Mouse (Mus musculus) intestine, embryonic 15.5 days (tissue): ENCODE results near the gene Tnrc18. TPM values are rescaled to one million over a fixed set of nuclear protein-coding genes. Genes with fewer than 3 reads are reported as not detected.
A peak's percentile ranks its signal among the peaks of the same experiment; 100 is the strongest.

Source experiments
- ATAC-seq: fragments of 200-750 bp; cut with Nextera tagmentation; 2 replicates; pipeline ENCODE4 v1.8.0; 2017; ENCODE audit warnings: moderate TSS enrichment, moderate library complexity
- H3K27ac ChIP-seq: fragments of 300-500 bp; sonication (generic); 2 replicates; pipeline ENCODE4 v1.5.1; 2015; ENCODE audit warnings: mild to moderate bottlenecking, inconsistent platforms
- H3K27me3 ChIP-seq: fragments of 300-500 bp; sonication (generic); replicated peaks from 2 replicates; pipeline ENCODE4 v1.6.1; 2015; ENCODE audit warnings: inconsistent platforms
- H3K36me3 ChIP-seq: fragments of 300-500 bp; sonication (generic); 2 replicates; pipeline ENCODE4 v1.6.1; 2015; ENCODE audit warnings: inconsistent platforms
- H3K4me1 ChIP-seq: fragments of 300-500 bp; sonication (generic); replicated peaks from 2 replicates; pipeline ENCODE4 v1.6.1; 2015; ENCODE audit warnings: inconsistent platforms
- H3K4me2 ChIP-seq: fragments of 300-500 bp; sonication (generic); replicated peaks from 2 replicates; pipeline ENCODE4 v1.6.1; 2015; ENCODE audit warnings: mild to moderate bottlenecking, inconsistent platforms
- H3K4me3 ChIP-seq: fragments of 300-500 bp; sonication (generic); replicated peaks from 2 replicates; pipeline ENCODE4 v1.5.1; 2015; ENCODE audit warnings: inconsistent platforms
- H3K9ac ChIP-seq: fragments of 300-500 bp; sonication (generic); 2 replicates; pipeline ENCODE4 v1.6.1; 2015; ENCODE audit warnings: inconsistent platforms
- H3K9me3 ChIP-seq: fragments of 300-500 bp; sonication (generic); 2 replicates; pipeline ENCODE4 v1.6.1; 2016; ENCODE audit warnings: inconsistent platforms
- whole genome bisulfite sequencing: fragments of 180-500 bp; shearing (Covaris S2); methylation state at CpG from one replicate; pipeline ENCODE4 v1.1.7; 2015; 5-methylcytosine and 5-hydroxymethylcytosine counted together
- polyA plus RNA-seq: library from polyadenylated mRNA; unstranded; fragments of >200 nt; fragmentation: Nextera tagmentation; extraction: Ambion mirVana; gene quantifications from 2 replicates; pipeline ENCODE4 v1.2.1, GENCODE M21; 2015

Gene Tnrc18
- polyA plus RNA-seq, 1 experiment from 2014 or later = 19.5 TPM

DNA sequence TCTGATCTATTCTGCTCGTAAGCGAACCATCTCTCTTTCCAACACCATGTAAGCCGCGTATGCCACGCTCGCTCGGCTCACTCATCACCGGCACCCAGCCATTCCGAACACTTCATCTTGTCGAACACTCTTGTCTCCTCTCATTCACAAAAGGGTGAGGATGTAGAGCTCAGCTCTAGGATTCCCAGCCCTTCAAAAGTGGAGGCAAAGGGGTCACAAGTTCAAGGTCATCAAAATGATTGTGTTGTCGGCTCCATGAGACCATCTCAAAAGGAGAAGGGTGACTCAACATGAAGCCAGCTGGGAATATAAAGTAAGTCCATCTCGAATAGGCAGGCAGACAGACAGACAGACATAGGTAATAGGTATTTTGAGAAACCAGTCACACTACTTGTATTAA lies 19.3 kb downstream of the Tnrc18 start:
- ATAC-seq = no peak
- H3K9ac ChIP-seq = no peak overlapping the region
- 87% methylated on average over 12 of the region's 12 CpGs for WGBS
- H3K36me3 ChIP-seq = no peaks in the 10 kb centered on the region
- H3K4me3 ChIP-seq = no peak overlapping the region
- peaks cover 41% of the 10 kb centered on the region for H3K4me1 ChIP-seq
- H3K27me3 ChIP-seq = no peaks in the 10 kb centered on the region
- H3K4me2 ChIP-seq = no peak overlapping the region
- H3K27ac ChIP-seq = no peak overlapping the region
- H3K9me3 ChIP-seq = no peaks in the 10 kb centered on the region

DNA sequence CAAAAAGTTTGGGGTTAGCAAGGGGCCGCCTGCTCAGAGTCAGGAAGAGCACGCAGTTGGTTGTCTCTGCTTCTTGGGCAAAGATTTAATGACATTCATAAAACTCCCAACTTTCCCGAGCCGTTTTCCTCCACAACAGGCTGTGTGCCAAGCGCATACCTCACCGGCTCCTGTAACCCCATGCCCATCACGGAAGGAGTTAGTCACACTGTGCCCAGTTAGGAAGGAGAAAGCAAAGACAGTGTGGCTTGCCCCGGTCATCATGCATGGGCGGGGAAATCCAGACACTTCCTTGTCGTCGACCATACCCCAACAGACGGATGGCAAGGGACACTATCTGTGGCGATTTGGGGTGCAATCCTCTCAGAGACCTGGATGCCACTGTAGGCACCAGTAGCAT lies 19.8 kb downstream of the Tnrc18 start:
- H3K27ac ChIP-seq = peak overlapping the region; percentile 36; the same call in 1 of the 2 replicates
- WGBS = 74% methylated on average over 13 of the region's 13 CpGs
- H3K9ac ChIP-seq = no peak overlapping the region

DNA sequence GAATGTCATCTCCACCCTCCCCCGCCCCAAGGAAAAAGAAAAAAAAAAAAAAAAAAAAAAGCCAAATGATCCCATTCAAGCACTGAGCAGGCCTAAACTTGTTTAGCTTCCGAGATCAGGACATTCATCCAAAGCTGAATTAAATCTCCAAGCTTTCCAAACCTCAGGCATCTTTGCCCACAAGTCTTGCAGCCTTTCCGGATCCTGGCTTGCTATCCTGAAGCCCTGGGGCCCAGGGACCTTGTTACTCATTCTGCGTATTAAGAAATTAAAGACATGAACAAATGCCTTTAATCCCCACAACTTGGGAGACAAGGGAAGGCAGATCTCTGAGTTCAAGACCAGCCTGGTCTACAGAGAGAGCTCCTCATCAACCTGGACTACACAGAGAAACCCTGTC lies 20.5 kb downstream of the Tnrc18 start:
- Histone ChIP-seq H3K27ac (no peak overlapping the region), H3K9me3 (no peaks in the 10 kb centered on the region), H3K27me3 (no peaks in the 10 kb centered on the region), H3K9ac (no peak overlapping the region), H3K4me3 (no peak overlapping the region), H3K4me1 (peaks cover 31% of the 10 kb centered on the region), H3K36me3 (no peaks in the 10 kb centered on the region), H3K4me2 (no peak overlapping the region)
- 86% methylated on average over 4 of the region's 4 CpGs for whole genome bisulfite sequencing
- no peak for ATAC-seq

More for the DNA sequence above, 19.8 kb downstream of the Tnrc18 start:
- Histone ChIP-seq H3K9me3 (no peaks in the 10 kb centered on the region), H3K4me2 (no peak overlapping the region), H3K4me1 (peaks cover 37% of the 10 kb centered on the region), H3K36me3 (no peaks in the 10 kb centered on the region), H3K4me3 (no peak overlapping the region), H3K27me3 (no peaks in the 10 kb centered on the region)
- no peak for ATAC-seq

DNA sequence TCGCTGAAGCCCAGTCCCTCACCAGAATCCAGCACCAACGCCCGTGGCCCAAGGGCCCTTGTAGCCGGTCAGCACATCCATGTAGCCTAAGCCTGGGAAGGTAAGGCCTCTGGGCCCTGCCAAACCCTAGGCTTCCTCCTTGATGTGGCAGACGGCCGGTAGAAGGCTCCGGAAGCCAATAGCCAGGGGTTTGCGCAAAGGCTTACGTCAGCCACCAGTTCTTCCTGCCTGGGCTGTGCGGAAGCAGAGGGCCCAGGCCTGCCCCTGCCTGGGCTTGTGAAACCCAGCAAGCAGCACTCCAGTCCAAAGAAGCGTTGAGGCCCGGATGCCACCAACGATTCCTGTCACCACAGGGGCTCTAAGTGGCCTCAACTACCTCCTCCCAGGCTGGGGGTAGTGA lies 22.9 kb downstream of the Tnrc18 start:
- H3K27ac ChIP-seq = no peak overlapping the region; the same call in 1 of the 2 replicates
- WGBS = 78% methylated on average over 13 of the region's 13 CpGs
- no peaks in the 10 kb centered on the region for H3K27me3 ChIP-seq
- H3K4me3 ChIP-seq = no peak overlapping the region
- H3K4me1 ChIP-seq = peaks cover 16% of the 10 kb centered on the region
- no peak for ATAC-seq
- 0 out of 2 replicates have a peak overlapping the region, but pooled peaks have one; percentile 20 for H3K9ac ChIP-seq
- H3K4me2 ChIP-seq = no peak overlapping the region
- H3K36me3 ChIP-seq = peaks cover 4% of the 10 kb centered on the region
- H3K9me3 ChIP-seq = no peaks in the 10 kb centered on the region

DNA sequence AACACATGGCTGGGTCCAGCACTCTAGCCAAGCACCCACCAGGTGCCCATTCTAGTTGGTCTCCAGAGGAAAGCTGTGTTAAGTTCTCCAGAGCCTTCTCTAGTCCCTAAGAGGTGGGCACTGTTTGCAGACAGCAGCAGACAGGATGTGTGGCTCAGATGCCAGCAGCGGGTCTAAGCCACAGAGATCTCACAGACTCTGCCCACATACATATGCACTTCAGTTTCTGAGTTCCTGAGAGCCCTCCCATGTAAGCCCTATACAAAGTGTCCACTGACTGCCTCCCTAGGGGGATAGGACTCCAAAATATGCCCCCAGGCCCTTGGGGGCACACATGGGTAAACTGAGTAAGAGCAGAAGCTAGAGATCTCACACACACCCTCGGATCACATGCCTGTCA lies 23.3 kb downstream of the Tnrc18 start:
- H3K4me3 ChIP-seq = no peak overlapping the region
- ATAC-seq = no peak
- no peak overlapping the region for H3K4me2 ChIP-seq
- 0 out of 2 replicates have a peak overlapping the region, but pooled peaks have one; percentile 20 for H3K9ac ChIP-seq
- no peaks in the 10 kb centered on the region for H3K9me3 ChIP-seq
- no peaks in the 10 kb centered on the region for H3K27me3 ChIP-seq
- no peak overlapping the region for H3K27ac ChIP-seq
- peaks cover 8% of the 10 kb centered on the region for H3K36me3 ChIP-seq
- 80% methylated on average over 2 of the region's 2 CpGs for WGBS
- H3K4me1 ChIP-seq = peaks cover 15% of the 10 kb centered on the region

DNA sequence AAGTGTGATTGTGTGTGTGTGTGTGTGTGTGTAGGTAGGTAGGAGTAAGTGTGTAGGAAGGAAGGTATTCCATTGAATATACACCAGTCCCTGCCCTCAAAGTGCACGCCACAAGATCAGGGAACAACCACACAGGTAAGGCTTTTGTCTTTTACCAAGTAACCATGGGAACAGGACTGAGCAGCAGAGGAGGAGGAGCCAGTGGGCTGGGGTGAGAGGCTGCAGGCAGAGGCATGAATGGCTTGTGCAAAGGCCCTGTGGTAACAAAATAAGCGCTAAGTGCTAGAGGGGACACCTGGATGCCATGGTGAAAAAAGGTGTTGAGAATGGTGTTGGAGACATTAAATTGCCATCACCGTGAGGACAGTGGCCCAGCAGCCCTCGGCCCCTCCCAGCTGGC lies 24.9 kb downstream of the Tnrc18 start:
- H3K4me2 ChIP-seq = no peak overlapping the region
- H3K36me3 ChIP-seq = peaks cover 20% of the 10 kb centered on the region
- no peak overlapping the region for H3K4me3 ChIP-seq
- no peaks in the 10 kb centered on the region for H3K9me3 ChIP-seq
- H3K27ac ChIP-seq = no peak overlapping the region
- no peak for ATAC-seq
- 97% methylated on average over 4 of the region's 4 CpGs for WGBS
- peaks cover 11% of the 10 kb centered on the region for H3K4me1 ChIP-seq
- H3K27me3 ChIP-seq = no peaks in the 10 kb centered on the region
- H3K9ac ChIP-seq = no peak overlapping the region

DNA sequence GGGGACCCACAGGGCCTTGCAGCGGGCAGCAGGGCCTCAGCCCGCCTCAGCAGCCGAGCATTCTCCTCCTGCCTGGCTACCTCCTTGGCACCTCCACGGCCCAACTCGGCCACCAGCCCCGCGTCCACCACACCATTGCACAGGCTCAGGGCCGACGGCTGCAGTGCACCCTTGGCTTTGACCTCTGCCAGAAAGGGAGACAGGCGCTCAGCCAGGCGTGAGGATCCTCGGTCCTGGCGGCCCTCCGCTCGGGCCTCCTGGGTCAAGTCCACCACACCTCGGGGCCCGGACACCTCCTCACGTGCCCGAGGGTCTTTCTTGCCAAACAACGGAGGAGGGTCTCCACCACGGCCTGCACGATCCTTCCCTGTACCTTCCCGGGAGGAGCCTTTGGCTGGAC lies 29.2 kb downstream of the Tnrc18 start:
- H3K36me3 ChIP-seq = peaks cover 29% of the 10 kb centered on the region
- H3K9ac ChIP-seq = no peak overlapping the region
- no peak overlapping the region for H3K4me3 ChIP-seq
- no peaks in the 10 kb centered on the region for H3K27me3 ChIP-seq
- no peak for ATAC-seq
- no peak overlapping the region for H3K4me2 ChIP-seq
- H3K27ac ChIP-seq = no peak overlapping the region
- WGBS = 97% methylated on average over 23 of the region's 23 CpGs
- peaks cover 2% of the 10 kb centered on the region for H3K4me1 ChIP-seq
- no peaks in the 10 kb centered on the region for H3K9me3 ChIP-seq

DNA sequence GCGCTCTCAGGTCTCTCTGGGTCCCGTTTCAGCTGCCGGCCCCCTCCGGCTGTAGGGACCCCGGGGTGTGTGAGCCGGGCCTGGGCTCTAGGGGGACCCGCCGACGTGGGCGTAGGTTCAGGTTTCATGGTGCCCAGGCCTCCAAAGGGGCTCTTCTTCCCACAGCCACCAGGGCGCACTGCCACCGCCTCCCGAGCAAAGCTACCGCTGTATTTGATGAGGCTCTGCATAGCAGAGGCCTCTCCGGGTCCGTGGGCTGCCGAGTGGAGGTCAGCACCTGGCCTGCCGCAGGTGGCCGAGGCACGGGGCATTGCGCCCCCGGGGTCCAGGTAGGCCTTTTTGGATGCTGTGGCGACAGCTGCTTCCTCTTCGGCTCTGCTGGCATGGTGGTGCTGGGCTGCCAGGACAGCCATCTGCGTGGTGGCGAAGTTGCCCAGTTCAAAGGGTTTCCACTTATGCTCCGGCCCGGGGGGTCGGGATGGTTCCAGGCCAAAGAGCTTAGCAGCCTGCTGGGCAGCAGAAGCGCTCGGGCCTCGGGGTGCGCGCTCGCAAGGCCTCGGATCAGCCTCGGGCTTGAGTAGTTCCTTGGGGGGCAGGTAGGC lies 30.1 kb downstream of the Tnrc18 start:
- ATAC-seq = no peak

DNA sequence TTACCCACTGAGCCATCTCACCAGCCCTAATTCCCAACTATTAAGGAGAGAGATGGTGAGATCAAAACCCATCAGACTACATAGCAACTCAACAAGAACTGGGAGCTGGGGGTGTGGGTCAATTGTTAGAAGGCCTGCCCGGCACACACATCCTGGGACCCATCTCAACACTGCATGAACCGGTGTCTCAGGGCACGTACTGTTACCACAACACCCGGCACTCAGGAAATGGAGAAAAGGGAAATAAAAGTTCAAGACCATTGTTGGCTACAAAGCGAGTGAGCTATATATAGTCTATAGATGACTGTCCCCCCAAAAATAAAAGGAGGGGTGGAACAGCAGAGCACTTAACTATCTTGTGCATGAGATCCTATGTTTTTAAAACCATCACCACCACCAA lies 30.8 kb downstream of the Tnrc18 start:
- Histone ChIP-seq H3K9me3 (no peaks in the 10 kb centered on the region), H3K4me1 (peaks cover 10% of the 10 kb centered on the region), H3K9ac (no peak overlapping the region), H3K27ac (no peak overlapping the region), H3K36me3 (peaks cover 29% of the 10 kb centered on the region), H3K4me3 (no peak overlapping the region), H3K4me2 (no peak overlapping the region), H3K27me3 (no peaks in the 10 kb centered on the region)
- ATAC-seq = no peak
- 90% methylated on average over 5 of the region's 5 CpGs for WGBS

More for the DNA sequence above, 30.1 kb downstream of the Tnrc18 start:
- Histone ChIP-seq H3K4me1 (peaks cover 10% of the 10 kb centered on the region), H3K27me3 (no peaks in the 10 kb centered on the region), H3K9ac (no peak overlapping the region), H3K36me3 (peaks cover 29% of the 10 kb centered on the region), H3K9me3 (no peaks in the 10 kb centered on the region), H3K4me3 (no peak overlapping the region), H3K27ac (no peak overlapping the region), H3K4me2 (no peak overlapping the region)
- 89% methylated on average over 37 of the region's 37 CpGs for WGBS

DNA sequence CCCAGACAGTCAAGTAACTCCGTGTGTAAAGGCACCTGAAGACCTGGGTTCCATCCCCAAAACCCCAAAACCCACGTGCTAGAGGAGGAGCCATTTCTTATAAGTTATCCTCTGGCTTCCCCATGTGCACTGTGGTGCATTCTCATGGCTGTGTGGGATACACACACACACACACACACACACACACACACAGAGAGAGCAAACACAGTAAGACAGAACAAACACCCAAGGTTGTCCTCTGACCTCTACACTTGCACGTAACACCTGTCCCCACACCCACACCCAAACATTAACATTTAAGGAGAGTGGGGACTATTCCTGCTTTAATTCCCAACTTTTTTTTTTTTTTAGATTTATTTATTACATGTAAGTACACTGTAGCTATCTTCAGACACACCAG lies 31.2 kb downstream of the Tnrc18 start:
- Histone ChIP-seq H3K36me3 (peaks cover 29% of the 10 kb centered on the region), H3K9ac (no peak overlapping the region), H3K4me3 (no peak overlapping the region), H3K4me1 (peaks cover 10% of the 10 kb centered on the region), H3K4me2 (no peak overlapping the region), H3K9me3 (no peaks in the 10 kb centered on the region), H3K27me3 (no peaks in the 10 kb centered on the region), H3K27ac (no peak overlapping the region)
- 83% methylated on average over 3 of the region's 3 CpGs for WGBS
- ATAC-seq = no peak

DNA sequence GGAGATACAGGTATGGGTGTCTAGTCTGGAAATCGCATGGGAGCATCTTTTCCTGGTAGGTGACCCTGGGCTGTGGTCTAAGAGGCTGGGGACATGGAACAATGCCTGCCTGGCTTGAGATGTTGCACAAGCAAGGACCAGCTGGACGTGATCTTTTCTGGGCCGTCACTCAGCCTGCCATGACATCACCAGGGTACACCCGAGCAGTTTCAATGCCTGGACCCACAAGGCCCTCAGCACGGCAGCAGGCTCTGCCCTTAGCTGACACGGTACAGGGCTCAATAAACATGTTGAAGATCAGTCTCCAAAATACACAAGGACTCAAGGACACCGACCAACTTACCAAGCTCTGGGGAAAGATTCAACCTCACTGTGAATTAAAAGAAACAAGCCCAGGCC lies 34.3 kb downstream of the Tnrc18 start:
- WGBS = 39% methylated on average over 7 of the region's 7 CpGs
- H3K4me3 ChIP-seq = no peak overlapping the region

DNA sequence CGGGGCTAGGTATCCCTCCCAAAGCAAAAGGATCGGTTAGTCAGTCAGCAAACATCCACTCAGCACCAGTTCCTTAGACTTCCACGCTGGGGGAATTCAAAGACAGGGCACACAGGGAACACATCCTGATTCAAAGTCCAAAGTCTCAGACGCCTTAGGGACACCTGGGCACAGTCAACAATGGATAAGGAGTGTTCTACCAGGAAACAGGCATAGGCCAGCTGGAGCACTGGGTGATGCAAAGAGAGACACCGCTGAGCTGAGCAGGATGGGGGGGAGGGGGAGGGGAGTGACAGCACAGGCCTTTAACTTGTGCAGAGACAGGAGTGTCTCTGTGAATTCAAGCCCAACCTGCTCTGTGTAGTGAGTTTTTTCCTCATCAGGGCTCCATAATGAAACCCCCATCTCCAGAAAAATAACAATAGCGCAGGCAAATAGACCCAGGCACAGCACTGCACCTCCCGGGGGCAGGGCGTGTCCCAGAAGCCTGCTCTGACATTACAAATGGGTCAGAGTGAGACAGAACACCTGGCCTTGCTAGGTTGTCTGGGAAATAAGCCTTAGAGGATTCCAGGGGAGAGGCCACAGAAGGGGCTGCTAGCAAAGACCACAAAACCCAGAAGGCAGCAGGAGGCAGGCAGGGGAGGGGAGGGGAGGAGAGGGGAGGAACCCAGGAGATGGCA lies 34.9 kb downstream of the Tnrc18 start:
- WGBS = 65% methylated on average over 8 of the region's 8 CpGs
- Histone ChIP-seq H3K9ac (no peak overlapping the region), H3K27me3 (no peaks in the 10 kb centered on the region), H3K27ac (peak overlapping the region; percentile 62), H3K4me2 (no peak overlapping the region), H3K36me3 (peaks cover 10% of the 10 kb centered on the region), H3K4me3 (no peak overlapping the region), H3K9me3 (no peaks in the 10 kb centered on the region), H3K4me1 (peaks cover 15% of the 10 kb centered on the region)
- peak; percentile 92 for ATAC-seq

More for the DNA sequence above, 34.3 kb downstream of the Tnrc18 start:
- Histone ChIP-seq H3K36me3 (peaks cover 15% of the 10 kb centered on the region), H3K27ac (peak overlapping the region; percentile 62), H3K9me3 (no peaks in the 10 kb centered on the region), H3K4me1 (peaks cover 15% of the 10 kb centered on the region), H3K27me3 (no peaks in the 10 kb centered on the region), H3K9ac (no peak overlapping the region), H3K4me2 (no peak overlapping the region)
- peak; percentile 20 for ATAC-seq

DNA sequence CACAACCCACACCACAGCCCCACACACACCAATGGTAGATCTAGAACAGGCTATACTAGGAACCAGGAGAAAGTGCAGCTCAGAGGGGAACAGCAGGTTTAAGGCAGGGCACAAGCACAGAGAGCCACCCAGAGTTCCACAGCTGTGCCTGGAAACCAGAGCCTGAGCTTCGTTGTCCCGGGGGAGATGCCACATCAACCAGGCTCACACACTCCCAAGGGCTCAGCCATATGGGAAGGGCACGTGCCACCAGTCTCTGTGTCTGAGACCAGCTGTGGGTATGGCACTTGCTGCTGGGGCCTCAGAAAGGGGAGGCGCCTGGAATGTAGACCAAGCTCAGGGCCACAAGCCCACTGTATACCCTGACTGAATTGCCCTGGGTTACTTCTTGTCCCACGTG lies 36.9 kb downstream of the Tnrc18 start:
- H3K4me3 ChIP-seq = no peak overlapping the region
- 77% methylated on average over 5 of the region's 5 CpGs for WGBS
- peaks cover 3% of the 10 kb centered on the region for H3K36me3 ChIP-seq
- no peak for ATAC-seq
- no peaks in the 10 kb centered on the region for H3K9me3 ChIP-seq
- peaks cover 15% of the 10 kb centered on the region for H3K4me1 ChIP-seq
- no peak overlapping the region for H3K9ac ChIP-seq
- no peaks in the 10 kb centered on the region for H3K27me3 ChIP-seq
- no peak overlapping the region for H3K27ac ChIP-seq
- H3K4me2 ChIP-seq = no peak overlapping the region
